Mouse (Mus musculus) B cell, adult 2 months (primary cell): ENCODE data around the gene Gpatch2.

ENCODE experiments used
- DNase-seq, 2 experiments: peaks; one replicate each; pipeline ENCODE4 v3.0.0; 2022

The Gpatch2 gene

DNA sequence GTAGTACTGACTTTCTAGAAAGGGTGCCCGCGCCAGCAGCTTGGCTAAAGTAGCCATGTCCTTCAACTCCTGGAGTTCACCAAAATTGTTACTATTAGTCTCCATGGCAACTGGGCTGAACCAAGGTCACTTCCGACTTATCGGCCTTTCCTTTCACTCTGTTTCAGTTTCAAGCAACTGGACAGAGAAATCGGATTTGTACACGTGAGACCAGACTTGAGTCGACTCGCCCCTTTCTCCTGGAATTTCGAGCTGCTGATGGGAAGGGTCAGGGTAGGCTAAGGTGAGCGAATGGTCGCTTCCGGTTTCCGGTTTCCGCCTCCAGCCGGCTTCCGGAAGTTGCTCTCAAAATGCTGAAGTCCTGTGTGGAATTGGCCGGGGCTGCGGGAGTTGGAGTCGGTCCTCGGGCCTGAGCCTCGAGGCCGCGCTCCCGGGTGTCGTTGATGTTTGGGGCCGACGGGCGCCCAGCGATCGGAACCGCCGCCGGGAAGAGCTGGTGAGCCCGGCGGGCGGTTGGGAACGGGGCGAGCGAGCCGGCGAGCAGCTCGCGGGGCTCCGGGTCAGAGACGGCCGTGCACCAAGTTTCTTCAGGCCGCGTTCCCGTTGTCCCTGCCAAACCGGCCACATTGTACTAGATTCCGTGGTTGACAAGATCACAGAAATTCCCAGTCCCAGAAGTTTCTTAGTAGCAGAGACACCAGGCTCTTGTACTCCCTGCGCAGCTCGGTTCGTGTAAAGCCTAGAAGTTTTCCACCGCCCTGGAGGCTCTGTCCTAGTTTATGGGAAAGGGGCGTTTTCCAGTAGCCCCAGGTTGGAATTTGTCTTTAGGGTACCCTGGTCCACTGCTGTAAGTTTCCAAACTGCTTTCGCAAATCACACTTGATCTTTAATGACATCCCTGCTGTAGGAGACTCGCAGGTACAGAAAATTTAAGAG is at the start of gene Gpatch2, which contains the start of gene Spata17:
Gene Gpatch2 (plus strand): TSS at position 328 of the 936 bp plus-strand sequence.
Gene Spata17 (minus strand): TSS at position 285 of the 936 bp plus-strand sequence.
- DNase-seq, result peak; percentile 78

DNA sequence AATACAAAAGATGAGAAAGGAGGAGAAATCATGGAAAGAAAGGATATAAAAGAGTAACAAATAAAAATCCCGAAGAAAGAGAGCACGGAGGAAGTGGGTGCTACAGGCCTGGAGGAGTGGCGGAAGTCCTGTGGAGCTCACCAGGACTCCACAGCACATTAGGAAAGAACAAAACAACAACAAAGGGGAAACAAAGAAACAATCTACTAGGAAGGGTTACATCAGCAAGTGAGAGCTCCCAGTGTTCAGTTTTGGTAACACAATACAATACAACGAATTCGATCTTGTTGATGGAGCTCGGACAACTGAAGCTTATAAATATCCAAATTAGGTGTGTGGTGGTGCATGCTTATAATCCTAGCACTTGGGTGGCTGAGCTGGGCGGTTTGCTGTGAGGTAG is 45.7 kb upstream of the Gpatch2 start:
- no peak for DNase-seq

DNA sequence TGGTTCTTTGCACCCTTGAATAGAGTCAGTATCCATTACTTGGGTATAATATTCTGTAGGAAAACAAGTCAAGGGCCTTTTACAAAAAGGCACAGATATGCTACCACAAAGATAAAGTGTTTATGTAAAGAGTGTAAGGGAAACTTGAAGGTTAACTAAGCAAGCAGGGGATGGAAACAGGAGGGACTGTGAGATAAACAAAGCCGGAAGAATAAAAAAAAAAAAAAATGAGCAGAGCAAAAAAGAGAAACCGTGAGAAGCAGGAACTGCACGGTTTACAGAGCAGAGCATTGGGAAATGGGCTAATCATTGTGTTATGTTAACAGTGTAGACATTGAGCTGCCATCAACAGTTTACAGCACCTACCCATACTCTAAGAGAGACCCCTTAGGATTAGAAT is 44.9 kb upstream of the Gpatch2 start:
- DNase-seq, result no peak

DNA sequence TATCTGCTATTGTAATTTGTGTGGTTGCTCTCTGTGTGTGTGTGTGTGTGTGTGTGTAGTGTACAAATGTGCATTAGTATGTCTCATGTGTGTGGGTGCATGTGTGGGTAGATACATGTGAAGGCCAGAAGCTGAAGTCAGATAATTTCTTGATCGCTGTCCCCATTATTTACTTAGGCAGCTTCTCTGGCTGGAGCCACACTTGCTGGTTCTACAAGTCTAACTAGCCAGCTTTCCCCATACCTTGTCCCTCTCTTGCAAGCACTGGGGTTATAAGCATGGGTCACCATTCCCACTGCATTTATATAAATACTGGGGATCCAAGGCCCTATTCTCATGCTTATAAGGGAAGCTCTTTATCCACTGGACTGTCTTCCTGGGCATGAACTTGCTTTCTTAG is 39.3 kb upstream of the Gpatch2 start:
- DNase-seq, result no peak

DNA sequence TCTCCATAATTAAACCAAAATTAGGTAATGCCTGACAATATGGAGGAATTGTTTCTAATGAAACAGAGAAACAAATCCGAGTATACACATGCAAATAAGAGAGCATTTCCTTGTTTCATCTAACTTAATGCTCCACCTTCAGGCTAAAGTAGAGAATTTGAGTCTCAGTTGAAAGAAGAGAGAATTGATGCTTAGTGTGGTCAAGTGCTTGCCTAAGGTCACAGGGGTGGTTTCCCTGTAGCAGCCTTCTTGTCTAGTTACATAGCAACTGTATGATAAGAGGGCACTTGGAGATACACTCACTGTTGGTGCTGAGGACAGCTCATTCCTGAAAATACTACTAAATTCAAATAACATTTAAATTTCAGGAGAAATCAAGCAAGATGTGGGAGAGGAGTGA is 36.8 kb upstream of the Gpatch2 start:
- no peak for DNase-seq

DNA sequence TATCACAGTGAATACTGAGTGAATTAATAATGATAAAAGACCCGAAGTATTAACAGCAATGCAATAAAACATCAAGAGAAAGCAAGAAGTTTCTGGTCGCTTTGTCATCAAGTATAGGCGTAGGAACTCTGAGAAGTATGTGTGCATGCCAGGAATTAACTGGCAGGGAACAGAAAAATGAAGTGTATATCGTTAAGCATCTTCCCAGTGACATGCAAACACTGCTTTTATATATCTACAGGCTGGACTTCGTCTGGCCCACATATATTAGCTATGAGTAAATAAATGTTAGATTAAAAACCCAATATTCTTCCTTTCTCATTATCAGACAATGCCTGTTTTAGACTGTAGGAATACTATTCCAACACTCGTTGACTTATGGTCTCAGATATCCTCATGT is 9.8 kb upstream of the Gpatch2 start:
- DNase-seq, result no peak

DNA sequence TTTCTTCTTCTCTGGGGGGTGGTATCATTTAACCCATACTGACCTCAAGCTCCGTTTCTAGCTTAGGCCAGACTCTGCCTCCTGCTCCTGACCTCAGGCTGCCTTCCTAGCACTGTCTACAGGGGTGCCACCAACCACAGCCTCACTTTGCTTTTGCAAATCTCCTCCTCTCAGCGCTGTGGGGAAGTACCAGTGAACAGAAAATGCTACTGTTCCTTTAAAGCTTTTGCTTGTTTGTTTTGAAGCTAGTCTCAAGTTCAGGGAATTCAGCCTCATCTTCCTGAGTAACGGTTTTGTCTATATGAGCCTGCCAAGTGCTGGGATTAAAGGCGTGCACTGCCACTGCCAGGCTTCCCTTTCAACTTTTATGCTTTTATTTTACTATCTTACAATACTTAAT is 5.8 kb upstream of the Gpatch2 start:
- DNase-seq, result no peak

DNA sequence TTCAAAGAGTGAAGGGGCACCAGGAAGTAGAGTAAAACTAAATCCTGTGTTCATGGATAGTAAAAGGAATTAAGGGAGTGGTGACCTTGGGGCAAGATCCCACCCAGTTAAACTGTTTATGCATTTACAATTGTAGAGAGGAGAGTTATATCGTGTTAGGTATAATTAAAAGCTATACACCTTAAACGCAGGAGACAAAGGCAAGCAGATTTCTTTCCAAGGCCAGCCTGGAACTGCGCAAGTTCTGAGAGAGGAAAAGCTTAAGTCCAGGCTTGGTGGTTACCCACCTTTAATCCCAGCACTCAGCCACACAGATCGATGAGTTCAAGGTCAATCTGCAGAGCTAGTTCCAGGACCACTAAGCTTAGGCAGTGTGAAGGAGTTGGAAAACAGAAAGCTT is 4.6 kb upstream of the Gpatch2 start:
- no peak for DNase-seq

DNA sequence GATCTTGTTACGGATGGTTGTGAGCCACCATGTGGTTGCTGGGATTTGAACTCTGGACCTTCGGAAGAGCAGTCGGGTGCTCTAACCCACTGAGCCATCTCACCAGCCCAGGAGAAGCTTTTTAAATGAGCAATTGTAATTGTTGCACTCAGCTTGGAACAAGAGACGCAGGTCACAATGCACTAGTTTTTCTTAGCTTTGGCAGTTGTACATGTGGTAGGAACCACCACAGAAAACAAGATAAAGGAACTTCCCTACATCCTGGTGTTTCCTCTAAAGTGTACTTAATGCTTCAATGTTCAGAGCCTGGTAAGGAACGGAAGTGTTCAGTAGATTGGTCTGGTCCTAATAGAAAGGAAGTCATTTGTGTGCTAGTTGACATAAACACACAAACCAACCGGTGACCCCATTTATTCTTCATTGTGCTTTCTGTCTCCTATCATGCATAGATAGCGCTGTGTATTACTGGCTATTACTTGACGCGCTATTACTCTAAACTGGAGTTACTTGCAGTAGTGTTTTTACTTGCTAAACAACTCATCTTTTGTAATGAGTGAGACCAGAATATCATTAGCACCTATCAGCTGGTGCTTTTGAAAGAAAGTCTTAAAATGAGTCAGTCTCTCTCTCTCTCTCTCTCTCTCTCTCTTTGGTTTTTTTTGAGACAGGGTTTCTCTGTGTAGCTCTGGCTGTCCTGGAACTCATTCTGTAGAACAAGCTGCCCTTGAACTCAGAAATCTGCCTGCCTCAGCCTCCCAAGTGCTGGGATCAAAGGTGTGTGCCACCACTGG is 1.5 kb downstream of the Gpatch2 start:
- DNase-seq, result no peak

DNA sequence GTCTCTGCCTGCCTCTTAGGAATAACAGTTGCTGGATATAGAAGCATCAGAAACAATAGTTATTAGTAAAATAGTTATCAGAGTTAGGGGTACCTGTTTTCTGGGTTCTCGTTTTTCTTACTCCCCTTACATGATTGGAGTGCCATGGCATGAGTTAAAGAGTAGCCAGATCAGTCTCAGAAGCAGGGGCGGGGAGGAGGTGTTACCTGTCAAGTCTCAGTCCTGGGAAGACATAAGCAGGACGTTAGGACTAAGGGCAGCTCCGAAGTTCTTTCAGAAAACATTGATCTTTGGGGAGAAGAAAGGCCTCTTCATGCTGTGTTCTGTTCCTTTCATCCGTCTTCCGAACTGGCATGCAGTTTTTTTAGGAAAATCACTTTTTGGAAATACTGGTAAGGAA is 5.4 kb downstream of the Gpatch2 start:
- no peak for DNase-seq

DNA sequence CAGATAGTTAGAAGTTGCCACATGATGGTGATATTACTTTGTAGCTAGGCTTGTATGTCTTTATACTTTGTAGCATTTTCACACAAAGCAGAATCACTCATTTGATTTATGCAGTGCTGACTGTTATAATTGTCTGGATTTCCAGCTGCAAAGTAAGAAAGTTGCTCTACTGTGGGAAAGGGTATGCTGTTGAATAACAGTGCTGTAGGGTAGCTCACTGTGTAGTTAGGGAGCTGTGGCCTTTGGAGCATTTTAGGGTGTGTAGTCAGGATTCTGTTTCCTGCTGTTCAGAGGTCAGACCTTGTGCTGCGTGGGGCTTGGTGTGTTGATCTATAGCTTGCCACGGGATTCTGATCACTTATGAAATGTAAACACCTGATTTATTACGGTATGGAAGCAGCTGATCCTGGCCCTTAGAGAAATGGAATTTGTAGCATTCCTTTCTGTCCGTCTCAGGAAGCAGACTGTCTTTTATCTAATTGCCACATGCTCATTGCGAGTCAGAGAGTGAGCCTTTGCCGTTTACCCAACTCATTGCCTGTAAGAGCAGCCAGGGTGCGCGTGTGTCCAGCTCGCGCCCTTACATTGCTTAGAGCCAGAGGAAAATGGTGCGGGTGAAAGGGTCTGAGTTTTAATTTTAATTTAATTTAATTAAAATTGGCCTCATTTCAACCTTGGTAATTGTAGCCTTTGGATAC is 11.2 kb downstream of the Gpatch2 start:
- no peak for DNase-seq

DNA sequence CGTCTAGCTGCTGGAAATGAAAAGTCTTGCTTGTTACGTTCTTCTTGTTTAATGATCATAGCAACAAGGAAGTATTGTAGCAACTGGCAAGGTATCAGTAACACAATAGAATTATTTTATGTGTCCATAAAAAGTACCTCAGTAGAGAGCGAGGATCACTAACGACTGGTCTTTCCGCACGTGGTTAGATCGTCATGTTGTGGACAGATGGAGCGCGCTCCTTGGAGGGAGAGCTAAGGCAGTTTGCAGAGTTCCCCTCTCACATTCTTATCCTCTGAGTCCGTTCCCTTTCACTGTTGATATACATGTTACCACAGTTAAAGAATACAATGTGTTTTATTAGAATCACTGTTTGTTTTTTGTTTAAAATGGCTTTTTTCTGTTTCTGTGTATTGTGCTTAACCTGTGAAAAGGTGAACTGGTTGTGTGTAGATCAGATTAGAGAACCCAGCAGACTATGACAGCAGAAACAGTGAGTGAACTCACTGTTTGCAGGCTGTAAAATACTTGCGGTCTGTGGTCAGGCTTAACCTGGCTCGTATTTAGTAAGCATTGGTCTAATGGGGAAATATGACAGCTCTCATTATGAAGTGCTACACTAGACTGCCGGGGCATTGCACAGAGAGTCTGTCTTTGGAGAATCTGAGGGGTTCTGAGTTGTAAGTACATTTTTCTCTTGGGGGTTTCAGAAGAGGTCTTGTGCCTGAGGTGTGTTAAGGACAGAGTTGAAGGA is 13.3 kb downstream of the Gpatch2 start:
- DNase-seq, result no peak

DNA sequence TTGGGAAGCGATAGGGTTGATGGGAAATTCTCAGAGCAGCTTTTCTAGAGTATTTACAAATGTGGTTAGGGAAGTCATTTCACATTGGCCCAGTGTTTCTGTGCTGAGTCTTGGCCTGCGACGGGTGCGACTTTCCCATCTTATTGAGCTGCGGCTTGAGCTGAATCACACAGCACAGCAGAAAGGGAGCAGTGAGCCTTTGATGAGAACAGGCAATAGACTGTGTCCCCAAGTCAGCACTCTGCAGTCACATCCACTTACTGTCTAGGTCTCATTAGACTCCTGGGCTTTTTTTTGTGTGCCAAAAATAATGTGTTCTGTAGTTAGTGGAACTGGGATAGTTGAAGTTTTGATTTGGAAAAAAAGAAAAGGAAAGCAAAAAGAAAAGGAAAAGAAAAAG is 14.9 kb downstream of the Gpatch2 start:
- DNase-seq, result no peak

DNA sequence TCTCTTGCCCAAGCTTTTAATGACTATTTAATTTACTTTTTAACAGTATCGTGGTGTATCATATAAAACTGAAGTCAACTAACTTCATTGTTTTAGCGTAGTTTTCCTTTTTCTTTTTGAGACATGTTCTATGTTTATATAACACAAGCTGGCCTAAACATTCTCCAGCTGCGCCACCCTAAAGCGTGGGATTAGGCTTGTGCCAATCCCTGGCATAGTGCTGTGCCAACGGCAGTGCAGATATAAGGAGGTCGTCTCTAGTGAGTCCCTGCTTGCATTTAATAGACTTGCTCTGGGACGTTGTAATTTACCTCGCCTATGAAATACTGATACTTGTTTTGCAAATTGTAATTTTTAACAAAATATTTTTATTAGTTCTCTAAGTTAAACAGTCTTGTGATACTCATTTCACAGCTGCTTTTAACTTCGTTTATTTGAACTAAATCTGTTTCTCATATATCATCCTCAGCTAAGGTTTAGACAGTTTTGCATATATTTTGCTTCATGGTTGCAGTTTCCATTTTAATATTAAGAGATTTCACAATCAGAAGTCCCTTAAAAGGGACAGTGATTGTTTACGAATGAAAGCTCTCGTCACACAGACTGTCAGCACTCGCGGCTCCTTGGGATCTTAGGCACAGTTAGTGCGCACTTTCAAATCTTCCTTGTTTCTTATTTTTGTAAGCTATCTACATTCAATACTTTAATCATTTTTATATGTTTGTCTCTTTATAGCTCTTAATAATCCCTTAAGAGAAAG is 17.1 kb downstream of the Gpatch2 start:
- DNase-seq, result no peak

DNA sequence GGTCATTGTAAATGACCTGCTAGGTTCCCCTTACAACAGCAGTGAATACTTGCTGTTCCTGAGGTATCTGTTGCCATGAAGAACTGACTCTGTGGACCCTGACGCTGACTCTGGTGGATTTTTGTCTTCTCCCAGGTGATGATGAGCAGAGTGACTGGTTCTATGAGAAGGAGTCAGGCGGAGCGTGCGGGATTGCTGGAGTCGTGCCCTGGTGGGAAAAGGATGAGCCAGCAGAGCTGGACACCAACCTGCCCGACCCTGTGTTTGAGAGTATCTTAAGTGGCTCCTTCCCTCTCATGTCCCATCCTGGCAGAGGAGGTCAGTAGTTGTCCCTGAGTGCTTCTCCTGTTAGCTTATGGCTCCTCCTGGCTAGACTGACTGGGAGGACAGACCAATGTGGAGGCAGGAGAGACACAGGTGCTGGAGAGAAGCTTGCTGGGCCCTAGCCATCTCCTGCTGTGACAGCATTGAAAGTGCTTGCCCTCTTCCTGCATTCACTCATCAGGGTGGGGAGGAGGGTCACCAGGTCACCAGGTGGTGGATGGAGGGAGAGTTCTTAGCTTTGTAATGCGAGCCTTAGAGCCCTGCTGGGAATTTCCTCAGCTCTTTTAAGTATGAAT is 17.8 kb downstream of the Gpatch2 start:
- no peak for DNase-seq

DNA sequence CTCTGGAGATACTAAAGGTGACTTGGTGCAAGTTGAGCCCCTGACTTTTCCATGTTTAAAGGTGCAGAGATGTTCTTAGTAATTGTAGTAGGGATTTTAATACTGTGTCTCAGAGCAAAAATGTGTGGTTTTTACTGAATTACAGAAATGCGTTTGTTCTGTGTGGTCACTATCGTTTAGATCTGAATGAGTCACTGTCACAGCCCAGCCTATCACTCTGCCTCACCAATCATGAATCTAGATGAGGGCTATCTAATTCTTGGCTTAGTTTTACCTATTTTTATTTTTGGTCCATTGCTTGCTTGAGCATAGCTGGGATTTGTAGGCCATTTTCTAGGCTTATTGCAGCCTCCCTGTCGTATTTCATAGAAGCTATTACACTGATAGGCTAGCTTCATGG is 19.9 kb downstream of the Gpatch2 start:
- no peak for DNase-seq

DNA sequence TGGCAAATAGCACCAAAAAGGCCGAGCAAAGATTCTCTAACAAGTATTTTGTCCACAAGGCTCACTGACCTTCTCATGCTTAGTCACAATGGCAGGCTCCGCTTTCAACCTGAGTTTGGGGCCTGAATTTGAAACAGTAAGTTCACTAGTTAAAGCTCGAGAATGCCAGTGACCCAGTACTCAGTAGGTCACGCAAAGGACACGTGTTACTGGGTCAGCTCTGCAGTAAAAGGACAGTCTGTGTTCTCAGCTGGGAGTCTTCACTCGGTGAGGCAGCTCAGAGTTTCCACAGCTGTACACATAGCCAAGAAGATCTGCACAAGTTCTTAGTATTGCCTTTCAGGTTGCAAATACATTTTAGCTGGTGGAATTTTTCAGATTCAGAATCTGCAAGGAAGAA is 21.0 kb downstream of the Gpatch2 start:
- DNase-seq, result no peak

DNA sequence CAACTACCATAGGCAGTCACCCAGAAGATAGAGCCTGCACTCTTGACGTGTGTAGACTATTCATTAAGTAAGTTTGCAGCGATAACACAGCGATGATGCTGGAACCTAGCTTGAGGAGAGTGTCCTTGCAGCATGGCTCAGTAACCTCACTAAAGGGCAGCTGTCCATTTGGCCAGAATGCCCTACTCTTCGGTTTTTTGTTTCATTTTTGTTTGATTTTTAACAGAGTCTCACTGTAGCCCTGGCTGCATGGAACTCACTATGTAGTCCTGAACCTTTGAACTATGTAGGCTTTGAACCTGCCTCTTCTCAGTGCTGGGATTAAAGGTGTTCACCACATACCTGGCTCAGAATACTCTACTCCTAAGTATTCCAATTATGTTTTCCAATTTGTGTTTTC is 22.8 kb downstream of the Gpatch2 start:
- no peak for DNase-seq

DNA sequence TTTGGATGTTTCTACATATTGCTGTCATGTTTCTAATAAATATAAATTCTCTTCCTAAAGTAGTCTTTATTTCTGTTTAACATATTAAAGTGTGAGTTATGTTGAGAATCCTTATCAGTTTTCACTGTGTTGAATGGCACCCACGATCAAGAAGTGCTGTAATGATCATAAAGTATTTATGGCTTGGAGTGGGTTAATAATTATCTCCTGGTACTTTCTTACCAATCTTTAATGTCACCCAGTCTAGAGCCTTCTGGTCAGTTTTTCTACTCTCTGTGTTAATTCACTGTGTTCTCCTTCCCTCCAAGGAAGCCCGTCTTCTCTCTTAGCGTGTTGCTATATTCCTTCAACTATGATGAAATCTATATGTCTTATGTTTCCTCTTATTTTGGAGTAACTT is 25.0 kb downstream of the Gpatch2 start:
- no peak for DNase-seq

DNA sequence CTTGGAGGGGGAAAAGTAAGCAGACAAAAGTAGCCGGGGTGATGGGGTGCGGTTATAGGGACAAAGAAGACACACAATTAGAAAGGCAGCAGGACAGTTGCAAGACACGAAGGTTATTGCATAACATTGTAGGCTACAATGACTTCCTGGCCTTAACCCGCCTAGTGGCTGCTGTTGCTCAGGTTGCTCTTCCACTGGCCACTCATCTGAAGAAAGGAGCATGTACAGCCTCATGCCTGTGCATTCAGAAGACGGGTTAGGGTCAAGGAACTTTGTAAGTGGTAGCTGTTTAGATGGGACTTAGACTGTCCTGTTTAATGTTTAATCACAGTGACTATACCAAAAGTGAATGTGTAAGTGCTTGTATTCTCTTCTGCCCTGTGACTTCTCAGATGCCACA is 26.0 kb downstream of the Gpatch2 start:
- no peak for DNase-seq

DNA sequence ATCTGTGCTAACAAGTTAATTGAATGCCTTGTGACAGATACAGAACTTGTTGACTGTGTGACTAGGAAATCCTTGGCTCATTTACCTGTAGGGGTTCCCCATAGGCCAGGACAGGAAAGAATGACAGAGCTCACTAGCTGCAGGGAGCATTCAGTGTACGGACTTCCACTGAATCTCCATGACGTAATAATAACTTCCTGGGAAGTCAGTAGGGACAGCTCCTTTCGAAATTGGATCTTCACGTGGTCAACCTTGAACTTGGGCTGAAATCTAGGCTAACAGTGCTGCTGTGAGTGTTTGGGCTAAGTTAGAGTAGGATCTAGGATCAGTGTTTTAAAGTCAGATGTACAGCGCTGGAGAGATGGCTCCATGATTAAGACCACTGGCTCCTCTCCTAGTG is 29.4 kb downstream of the Gpatch2 start:
- DNase-seq, result no peak
